Mouse (Mus musculus) layer of hippocampus, postnatal 14 days (tissue): Measurements from ENCODE around the gene Nek7. TPM values are rescaled to one million over a fixed set of nuclear protein-coding genes. Genes with fewer than 3 reads are reported as not detected.

Experiments used
- DNase-seq, 2 experiments: peaks; one replicate each; pipeline ENCODE4 v3.0.0; 2021 to 2022; ENCODE audit warnings: low spot score in 2 of 2, mixed read lengths in 1 of 2
- total RNA-seq, 2 experiments: library from RNA; stranded (reverse); gene quantifications; 2 replicates each; pipeline ENCODE4 v1.2.3; 2021

Nek7 gene
- total RNA-seq, 2 experiments from 2014 or later: 24.7 to 26.1 TPM

- no peak for DNase-seq
Observed at GRCm38 (mm10) chr1:138609176-138609575, 10.8 kb downstream of the Nek7 start.

- DNase-seq: no peak
Observed at GRCm38 (mm10) chr1:138608336-138608735, 11.6 kb downstream of the Nek7 start.

GRCm38 (mm10) chr1:138607862-138608261, 12.1 kb downstream of the Nek7 start:
- no peak for DNase-seq

- no peak for DNase-seq
Observed at GRCm38 (mm10) chr1:138606771-138607170, 13.2 kb downstream of the Nek7 start.

- DNase-seq: no peak
Observed at GRCm38 (mm10) chr1:138604736-138605135, 15.2 kb downstream of the Nek7 start.

GRCm38 (mm10) chr1:138603974-138604373, 16.0 kb downstream of the Nek7 start:
- no peak for DNase-seq

- no peak for DNase-seq
Observed at GRCm38 (mm10) chr1:138598087-138598486, 21.9 kb downstream of the Nek7 start.

- DNase-seq: no peak
Observed at GRCm38 (mm10) chr1:138596127-138596706, 23.7 kb downstream of the Nek7 start.

- DNase-seq: no peak
Observed at GRCm38 (mm10) chr1:138594910-138595309, 25.0 kb downstream of the Nek7 start.

GRCm38 (mm10) chr1:138593922-138594321, 26.0 kb downstream of the Nek7 start:
- no peak for DNase-seq

GRCm38 (mm10) chr1:138592466-138592865, 27.5 kb downstream of the Nek7 start:
- DNase-seq: no peak

DNA sequence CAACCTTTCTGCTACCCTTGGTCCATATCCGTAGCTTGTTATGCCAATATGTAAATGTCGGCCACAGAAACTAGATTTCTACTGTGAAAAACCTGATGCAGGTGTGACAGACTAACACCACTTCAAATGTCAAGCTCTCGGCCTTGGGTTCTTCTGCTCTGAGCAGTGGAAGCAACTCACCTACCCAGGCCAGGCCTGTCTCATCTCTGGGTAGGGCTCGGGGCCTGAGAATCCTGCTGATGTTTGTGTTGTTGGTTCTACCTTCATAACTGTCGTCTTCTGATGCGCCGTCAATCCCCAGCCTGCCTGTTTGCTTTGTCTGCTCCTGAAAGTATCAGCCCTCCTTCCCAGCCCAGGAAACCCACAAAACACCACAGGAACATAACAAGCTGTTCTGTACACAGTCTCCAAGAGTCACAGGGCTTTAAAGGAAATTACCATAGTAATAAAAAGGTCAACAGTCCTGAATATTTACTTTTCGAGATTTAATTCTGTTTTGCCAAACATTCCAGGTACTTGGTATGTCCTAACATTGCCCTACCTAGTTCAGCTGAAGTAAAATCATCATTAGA, 29.4 kb downstream of the Nek7 start:
- DNase-seq: no peak

GRCm38 (mm10) chr1:138589126-138589525, 30.8 kb downstream of the Nek7 start:
- no peak for DNase-seq

DNA sequence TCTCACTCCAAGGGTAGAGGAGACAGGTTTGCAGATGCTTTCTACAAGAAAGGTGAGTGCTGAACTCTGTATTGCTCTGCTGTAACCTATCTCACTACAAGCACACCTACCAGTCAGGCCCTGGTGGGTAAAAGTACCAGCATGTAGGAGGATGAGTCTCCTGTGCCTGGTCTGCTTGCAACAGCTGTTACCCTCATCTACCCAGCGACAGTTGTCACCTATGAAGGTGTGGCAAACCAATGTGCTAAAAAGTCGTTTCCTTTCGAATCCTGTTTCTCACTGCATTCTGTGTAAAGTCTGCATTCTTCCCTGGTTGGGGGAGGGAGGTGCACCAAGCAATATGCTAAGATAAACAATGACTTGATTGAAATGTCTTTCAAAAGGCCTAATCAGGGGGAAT, 32.1 kb downstream of the Nek7 start:
- DNase-seq: no peak

- no peak for DNase-seq
Observed at GRCm38 (mm10) chr1:138586891-138587290, 33.0 kb downstream of the Nek7 start.

GRCm38 (mm10) chr1:138584423-138585013, 35.4 kb downstream of the Nek7 start:
- DNase-seq: no peak

DNA sequence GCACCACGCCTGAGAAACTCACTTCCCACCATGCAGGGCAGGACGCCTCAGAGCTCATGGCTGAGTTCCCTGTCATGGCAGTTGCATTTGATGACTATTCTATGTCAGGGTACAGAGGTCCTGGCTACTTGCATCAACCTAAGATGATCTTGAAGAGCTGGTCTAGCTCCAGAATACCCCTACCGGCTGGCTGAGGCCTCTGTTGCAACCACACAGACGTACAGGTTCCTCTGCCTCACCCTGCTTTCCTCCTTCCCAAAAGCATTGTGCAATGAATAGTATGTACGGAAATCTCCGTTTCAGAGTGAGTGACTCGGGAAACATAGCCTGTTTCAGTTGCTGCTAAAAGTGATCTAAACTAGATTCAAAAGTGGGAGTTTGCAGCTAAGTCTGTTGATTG, 37.7 kb downstream of the Nek7 start:
- DNase-seq: no peak

- no peak for DNase-seq
Observed at GRCm38 (mm10) chr1:138579822-138580492, 40.0 kb downstream of the Nek7 start.

- no peak for DNase-seq
Observed at GRCm38 (mm10) chr1:138579207-138579606, 40.7 kb downstream of the Nek7 start.

GRCm38 (mm10) chr1:138576803-138577202, 43.1 kb downstream of the Nek7 start:
- DNase-seq: peak in 1 of 2 experiments; percentile 69

DNA sequence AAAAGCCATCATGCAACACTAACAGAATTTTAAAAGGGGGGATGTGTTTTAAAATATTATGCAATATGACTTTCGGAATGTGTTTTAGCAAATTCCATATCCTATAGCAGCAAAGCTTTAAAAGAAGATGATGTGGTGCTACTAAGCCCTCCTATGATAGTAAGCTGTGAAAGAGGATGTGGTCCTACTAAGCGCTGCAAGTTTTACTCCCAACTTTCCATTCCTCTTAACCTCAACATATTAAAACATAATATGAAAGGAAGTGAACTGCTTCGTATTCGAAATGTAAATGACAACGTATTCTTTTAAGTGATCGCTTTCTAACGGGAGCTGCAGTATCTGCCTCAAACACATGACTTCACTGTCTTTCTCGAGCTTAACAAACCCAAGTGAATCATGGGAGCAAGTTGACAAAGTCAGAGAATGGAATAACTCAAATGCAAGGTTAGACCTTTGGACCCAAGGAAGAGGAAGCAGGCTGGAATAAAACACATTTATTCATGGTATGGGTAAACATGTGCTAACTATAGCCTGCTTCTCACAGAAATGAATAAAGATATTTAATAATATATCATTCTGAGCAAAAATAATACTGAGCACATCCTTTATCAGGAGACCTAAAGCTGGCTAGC, 43.8 kb downstream of the Nek7 start:
- no peak for DNase-seq

DNA sequence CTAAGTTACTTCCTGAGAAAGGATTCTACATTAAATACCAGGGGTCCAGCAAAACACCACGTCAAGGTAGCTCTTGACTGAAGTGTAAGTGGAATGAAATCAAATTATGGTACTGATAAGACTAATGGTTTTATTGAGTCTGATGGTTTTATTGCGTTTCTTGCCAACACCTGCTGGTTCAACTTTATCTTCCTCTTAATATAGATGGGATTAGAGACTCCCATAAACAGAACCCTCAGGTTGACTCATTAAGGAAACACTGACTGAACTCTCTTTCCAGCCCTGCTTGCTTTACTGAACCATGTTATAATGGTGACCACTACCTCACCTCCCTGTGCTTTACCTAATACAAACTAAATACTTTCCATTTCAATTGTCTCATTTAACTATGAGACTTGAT, 44.3 kb downstream of the Nek7 start:
- DNase-seq: no peak
